Mouse (Mus musculus) embryo, embryonic 10 days (tissue): ENCODE data around the gene Dram1.
A peak's percentile ranks its signal among the peaks of the same experiment; 100 is the strongest.

ENCODE experiments used
- DNase-seq: peaks from one replicate; pipeline ENCODE4 v3.0.0-alpha.2; 2015; ENCODE audit warnings: low spot score

The Dram1 gene

DNA sequence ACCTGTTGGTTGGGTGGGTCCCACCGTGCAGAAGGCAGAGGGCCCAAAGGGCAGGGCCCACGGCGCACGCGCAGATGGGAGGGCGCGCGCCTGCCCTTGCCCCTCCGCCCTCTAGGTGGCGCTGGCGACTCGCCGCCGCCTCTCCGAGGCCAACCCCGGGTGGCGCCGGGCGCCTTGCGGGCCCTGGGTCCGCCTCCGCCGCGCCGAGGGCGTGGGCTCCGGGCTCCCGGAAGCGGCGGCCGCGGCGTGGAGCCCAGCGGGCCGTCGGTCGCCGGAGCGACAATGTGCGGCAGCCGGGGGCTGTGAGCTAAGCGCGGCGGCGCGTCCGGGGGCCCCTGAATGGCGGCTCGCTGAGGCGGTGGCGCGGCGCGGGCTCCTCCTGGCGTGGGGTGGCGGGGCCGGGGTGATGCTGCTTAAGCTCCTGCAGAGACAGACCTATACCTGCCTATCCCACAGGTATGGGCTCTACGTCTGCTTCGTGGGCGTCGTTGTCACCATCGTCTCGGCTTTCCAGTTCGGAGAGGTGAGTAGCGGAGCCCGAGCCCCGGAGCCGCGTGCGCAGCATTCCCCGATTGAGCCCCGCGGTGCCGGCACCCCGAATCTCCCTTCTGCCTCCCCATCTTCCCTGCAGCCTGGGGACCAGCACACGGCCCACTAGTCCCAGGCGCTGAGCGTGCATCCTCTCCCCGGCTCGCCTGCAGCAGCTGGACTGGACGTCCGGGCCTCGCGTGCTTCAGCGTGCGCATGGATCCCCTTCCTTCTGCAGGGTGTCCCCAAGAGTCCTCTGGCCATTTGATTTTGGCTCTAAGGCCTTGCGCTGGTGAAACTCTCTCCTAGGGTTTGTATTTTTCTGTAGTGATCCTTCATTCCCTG lies at the start of gene Dram1, which contains the start of gene Gnptab:
TSS of gene Dram1 (minus strand) at position 68 of the 873 bp plus-strand sequence.
TSS of gene Gnptab (plus strand) at position 120 of the 873 bp plus-strand sequence.
- peak; percentile 85 for DNase-seq

DNA sequence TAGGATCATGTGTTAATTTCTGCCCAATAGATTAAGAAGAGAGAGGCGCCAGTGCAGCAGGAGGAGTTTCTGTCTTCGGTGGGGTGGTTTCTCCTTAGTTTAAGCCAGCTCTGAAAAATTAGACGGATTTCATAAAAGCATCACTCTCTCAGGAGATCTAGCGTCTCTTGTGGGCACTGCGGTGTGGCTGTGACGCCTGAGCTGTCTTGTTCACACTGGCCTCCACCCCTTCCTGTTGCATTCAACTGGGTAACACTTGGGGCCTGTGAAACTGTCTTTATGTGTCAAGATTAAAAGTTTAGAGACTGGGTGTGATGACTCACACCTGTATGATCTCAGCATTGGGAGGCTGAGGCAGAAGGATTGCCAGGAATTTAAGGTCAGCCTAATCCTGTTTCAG lies 49.1 kb upstream of the Dram1 start:
- no peak for DNase-seq

DNA sequence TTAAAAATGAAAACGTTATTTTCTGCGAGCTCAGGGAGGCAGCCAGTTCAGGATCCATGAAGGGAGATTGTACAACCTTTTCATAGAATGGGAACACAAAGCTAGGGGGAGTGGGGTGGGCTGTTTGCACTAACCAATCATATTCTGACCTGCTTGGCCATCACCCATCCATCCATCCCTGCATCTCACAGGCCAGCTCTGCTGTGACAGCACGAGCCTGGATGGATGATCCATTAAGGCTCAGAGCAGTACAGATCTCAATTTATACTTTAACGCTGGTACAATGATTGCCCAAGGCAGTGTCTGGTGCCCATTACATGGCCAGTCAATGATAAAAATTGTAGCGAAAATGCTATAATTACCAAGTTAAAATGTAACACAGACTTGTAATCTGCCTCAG lies 48.0 kb upstream of the Dram1 start:
- no peak for DNase-seq

DNA sequence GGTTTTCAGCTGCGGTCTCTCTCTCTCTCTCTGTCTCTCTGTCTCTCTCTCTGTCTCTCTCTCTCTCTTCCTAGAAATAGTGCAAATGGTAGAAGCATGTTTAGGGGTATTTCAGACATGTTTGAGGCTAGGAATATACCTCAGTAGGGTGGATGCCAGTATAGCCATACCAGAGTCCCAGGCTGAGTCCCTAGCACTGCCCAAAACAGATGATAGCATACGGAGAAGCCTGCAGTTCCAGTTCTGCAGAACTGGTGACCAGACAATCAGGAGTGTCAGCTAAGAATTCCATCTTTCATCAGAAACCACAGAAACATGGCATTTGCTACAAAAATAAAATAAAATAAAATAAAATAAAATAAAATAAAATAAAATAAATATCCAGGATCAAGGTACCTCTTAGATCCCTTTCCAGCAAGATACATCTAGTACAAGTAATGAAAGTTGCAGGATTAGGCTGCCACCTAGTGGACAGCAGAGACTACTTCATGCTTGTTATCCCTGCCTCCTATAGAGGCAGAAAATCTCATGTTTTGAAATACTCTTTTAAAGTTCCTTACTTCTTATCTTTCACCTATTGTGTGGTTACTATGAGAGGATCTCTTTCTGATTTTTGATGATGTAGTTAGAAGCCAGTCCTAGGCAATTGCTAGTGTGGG lies 47.4 kb upstream of the Dram1 start:
- peak; percentile 88 for DNase-seq

DNA sequence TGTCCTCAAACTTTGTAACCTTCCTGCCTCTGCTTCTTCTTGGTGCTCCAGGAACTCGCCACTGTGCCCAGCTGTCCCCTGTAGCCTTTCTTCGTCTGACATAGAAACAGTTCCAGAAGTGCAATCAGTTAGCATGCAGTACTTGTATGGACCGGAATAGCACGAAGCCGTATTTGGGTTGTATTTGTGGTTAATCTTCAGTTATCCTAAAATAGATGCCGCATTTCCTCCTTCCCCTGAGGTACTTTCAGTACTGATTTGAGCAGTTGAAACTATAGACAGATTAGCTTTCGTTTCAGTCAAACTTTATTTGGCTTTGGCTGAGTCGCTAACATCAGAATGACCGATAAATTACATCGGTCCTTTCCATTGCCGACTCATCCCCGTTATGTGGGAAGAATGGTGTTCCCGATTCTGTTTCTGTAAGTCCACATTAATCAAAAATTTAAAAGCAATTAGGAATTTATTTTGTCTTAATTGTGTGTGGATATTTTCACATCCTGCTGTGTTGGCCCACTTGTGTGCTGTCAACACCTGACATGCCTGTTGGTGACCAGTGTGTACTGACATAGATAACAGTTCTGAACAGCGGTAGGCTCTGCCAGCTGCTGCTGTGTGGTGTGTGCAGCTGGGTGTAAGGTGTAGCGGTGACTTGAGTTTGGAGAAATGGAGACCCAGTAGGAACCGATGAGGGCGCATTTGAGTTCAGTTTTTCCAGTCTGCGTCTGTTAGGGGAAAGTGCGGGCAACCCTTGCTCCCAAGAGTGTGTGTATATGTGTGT lies 42.0 kb upstream of the Dram1 start:
- no peak for DNase-seq

DNA sequence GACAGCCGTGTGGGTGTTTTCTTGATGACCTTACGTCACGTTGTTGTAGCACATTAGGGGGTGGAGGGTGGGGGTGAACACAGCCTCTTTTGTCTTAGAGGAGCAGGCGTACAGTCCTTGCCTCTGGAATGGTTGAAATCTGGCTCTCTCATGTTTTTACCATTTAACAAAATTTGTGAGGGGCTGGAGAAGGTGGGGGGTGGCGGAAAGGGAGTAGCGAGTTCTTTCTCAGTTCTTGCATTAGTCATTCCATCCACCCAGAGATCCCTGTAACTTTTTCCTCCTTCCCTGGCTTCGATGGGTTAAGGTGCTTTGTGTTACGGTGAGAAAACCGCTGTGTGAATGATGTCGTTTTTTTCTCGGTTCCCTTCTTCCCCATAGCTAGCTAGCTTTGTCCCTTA lies 41.3 kb upstream of the Dram1 start:
- no peak for DNase-seq

DNA sequence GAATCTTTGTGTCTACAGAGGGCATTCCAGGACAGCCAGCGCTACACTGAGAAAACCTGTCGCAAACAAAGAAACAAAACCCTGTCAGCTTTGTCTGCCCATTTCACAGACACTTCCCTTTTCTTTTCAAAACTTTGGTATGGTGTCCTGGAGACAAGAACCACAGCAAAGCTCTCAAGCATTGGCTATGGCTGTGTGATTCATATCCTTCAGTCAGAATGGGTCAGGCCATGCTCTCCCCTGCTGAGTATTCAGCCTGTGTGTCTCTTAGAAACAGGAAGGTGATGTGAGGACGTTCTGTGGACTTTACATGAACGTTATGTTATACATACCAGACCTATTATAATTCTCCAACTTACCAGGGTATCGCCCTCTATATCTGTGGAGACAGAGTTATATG lies 38.8 kb upstream of the Dram1 start:
- DNase-seq, result no peak

DNA sequence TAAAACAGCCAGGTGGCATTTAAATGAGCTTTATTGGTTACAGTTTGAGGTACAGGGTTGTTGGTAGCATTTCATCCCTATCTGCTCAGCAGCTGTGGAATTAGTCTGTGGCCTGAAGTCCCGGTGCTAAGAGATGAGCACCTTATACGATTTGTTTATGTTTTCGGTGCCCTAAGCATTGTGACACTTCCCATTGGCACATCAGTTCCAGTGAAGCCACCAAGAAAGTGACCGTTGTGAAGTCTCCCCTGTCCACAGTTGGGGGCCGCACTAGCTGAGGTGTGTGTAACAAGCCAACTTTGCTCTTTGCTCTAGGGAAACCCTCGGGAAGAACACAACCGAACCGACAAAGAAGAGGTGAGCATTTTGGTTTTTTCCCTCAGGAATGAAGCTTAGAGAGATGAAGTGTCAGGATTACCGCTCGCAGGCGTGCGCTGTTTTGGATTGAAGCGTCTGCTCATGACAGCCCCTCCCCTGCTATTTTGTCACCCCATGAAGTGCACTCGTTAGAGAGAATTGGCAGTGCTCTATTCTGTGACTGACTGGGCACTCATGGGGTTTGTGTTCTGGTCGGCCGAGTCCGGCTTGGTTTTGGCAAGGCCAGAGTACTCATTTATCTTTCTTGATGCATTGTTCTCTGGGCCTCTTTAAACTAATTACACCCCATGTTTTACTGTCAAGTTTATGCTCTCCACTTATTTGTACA lies 33.6 kb upstream of the Dram1 start:
- no peak for DNase-seq

DNA sequence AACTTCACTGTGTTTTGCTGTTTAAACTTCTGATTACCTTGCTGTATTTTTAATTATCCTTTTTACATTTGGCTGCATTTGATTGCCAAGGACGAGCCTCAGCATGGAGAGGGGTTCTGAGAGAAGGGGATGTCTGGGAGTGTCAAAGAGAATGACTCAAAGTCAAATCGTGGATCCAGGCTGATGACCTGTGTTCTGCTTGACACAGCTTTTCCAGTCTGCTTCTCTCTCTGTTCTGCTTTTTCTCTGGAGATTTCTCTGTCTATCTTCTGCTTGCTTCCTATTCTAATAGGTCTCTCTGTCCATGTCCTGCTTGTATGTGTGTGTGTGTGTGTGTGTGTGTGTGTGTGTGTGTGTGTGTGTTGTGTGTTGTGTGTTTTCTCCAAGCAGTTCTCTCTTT lies 30.9 kb upstream of the Dram1 start:
- DNase-seq, result no peak

DNA sequence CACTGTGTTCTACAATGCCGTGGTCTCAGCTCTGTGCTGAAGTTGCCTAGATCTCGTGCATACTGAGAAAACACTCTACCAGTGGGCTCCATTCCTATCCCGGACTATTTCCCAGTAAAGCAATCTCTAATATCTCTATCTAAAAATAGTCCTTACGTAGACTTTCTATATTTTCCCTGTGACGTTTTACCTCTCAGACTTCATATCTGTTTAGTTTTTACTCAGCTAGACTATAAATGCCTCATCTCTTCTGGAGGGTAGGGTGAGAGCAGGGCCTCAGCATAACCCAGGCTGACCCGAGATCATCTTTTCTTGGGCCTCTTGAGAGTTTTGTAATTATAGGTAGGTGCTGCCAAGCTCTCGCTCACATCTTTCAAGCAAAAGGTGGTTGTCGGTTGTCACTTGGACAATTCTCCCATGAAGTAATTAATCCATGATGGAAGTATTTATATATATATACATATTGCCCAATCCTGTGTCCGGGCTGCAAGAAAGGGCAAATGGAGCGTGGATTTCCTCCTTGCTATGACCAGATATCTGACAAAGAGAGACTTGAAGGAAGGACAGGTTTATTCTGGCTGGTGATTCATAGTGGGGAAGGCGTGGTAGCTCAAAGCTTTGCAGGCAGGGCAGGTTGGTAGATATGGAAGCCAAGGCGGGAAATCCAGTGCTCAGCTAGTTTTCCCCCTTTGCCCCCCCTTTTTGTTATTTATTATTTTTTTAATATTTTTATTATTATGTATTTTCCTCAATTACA lies 29.2 kb upstream of the Dram1 start:
- no peak for DNase-seq

DNA sequence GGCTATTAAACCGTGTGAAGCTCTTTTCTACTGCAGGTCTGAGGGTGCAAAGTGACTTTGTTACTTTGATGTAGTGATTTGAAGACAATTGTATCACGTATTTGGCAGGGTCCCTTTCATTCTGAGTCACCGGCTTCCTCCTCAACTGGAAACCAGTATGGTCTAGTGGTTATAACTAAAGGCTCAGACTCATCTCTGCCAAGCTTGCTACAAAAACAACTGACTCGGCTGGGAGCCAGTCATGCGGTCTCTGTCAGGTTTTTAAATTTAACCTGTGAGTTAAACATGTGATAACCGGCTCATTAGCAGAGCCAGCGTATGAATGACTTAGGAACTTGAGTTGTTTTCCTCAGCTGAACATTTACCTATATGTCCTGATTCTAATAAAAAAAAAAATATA lies 26.9 kb upstream of the Dram1 start:
- DNase-seq, result no peak

DNA sequence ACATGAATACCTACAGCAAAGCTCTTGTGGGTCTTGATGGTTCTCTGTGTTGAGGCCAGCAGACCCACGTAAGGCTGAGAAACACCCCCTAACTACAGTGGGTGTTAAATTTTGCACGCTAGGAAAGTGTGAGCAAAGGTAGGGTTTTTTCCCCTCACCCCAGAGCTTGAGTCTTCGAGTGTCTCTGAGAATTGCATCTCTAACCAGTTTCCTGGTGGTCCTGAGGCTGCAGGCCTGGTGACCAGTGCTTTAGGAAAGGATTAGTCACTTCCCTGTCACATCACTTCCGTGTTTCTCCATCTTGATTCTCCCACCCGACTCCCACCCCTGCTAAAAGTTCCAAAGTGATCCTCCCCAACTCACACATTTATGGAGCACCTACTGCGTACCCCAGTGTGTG lies 25.3 kb upstream of the Dram1 start:
- DNase-seq, result no peak

DNA sequence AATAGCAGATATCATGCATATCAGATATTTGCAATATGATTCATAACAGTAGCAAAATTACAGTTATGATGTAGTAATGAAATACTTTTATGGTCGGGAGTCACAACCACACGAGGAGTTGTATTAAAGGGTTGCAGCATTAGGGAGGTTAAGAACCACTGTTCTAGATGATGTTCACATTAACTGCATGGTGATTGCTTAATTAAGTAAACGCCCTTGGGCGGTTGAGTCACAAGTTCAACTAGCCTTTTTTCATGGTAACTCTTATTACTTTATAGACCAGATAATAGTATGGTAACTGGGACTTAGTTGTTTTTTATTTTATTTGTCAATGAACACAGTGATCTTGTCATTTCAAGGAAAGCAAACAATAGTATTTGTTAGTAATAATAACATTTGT lies 24.1 kb upstream of the Dram1 start:
- no peak for DNase-seq

DNA sequence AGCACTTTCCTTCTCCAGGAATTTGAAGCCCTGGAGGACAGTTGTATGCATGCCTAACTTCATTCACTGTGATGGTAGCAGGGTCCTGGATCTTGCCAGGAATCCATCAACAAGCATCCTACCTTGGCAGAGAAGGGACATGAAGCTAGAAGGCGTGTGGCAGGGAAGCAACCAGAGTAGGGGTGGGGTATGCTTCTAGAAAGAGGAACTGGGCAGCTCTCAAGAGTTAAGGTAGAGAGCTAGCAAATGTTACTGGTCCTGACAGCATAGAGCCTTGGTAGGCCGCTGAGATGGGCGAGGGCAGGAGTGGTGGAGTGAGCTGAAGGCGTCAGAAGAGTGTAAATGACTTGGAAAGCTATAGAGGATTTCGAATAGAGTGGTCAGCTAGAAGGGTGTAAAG lies 20.4 kb upstream of the Dram1 start:
- DNase-seq, result no peak

DNA sequence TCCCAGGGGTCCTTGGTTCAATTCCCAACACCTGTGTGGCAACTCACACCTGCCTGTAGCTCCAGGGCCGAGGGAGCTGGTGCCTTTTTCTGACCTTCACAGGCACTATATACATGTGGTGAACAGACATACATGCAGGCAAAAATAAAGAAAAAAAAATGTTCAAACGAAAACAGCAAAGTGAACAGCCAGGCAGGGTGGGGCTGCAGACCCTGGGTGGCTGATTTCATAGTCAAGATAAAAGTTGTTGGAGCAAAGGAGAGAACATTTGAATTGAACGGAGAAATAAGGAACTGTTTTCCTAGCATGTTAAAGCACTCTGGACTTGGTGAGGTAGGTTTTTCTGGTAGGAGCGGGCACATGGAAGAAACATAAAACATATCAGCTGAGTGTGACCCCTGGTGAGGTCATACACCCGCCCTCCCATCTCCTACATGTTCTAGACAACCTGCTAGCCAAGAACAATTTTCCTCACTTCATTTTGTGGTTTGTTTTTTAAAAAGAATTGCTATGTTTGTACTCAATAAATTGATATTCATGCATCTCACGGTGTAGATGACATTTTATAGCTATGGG lies 19.9 kb upstream of the Dram1 start:
- DNase-seq, result no peak

DNA sequence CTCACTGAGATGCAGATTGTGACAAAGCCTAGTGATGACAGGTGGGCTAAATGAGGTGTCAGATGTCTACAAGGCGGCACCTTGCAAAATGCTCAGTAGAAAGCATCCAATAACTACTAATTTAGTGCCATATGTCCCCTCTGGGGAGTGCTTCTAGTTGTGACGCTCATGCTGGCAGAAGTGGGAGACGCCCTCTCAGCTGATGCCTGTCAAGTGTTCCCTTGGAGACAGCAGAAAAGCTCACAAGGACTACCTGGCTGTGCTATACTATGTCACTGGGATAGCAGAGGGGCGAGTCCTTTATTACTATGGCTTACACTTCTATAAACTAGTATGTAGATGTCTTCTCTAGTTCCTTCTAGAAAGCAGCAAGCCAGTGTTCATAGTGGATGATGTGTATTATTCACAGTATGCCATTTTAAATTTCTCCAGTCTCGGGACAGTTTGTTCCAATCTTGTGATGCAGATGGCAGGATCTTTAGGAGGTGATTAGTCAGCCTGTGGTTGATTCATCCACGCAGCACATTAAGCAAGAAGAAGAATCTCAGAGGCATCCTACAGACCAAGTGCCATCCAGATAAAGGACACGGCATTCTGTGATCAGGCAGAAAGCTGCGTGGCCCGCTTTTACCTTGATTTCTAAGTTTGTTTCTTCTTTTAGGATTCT lies 13.4 kb upstream of the Dram1 start:
- no peak for DNase-seq

DNA sequence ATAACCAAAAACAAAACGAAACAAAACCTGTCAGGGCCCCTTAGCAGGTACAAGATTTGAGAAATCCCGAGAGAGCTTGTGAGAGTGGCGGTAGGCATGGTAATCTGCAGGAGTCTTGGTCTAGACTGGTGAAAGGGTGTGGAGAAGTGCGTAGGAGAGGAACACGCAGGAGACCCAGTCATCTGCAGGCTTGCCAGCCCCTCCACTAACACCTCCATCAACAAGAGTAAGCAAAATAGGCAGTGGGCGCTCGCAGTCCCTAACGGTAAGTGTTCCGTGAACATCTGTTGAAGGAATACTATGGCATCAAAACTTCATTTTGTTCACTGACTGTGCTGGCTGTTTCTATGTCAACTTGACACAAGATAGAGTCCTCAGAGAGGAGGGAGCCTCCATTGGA lies 12.6 kb upstream of the Dram1 start:
- DNase-seq, result no peak

DNA sequence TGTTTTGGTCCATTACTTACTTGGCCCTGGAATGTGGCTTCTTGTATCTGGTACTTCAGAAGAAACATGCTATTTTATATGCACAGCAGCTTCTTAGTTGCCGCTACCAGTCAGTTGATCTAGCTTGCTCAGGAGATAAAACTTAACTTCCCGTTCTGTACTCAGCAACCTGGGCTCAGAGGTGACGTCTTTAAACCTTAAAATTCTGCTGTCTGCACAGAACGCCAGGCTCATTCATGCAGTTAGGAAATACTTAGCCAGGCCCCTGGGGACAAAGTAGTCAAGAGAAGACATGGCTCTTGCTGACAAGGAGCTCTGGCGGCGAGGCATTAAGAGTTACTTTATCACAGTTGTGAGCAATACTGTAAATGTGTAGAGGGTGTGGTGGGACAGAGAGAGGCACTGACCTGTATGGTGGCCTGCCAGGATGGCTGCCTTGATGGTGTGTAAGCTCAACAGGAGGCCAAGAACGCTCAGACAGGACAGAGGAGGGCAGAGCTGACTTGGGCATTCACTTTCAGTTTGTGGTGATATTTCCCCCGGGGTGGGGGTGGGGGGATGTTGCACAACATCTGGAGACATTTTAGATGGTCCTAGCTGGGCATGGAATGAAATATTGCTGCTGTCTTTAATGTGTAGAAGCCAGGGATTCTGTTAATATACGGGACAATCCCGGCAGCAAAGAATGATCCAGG lies 11.4 kb upstream of the Dram1 start:
- DNase-seq, result no peak

DNA sequence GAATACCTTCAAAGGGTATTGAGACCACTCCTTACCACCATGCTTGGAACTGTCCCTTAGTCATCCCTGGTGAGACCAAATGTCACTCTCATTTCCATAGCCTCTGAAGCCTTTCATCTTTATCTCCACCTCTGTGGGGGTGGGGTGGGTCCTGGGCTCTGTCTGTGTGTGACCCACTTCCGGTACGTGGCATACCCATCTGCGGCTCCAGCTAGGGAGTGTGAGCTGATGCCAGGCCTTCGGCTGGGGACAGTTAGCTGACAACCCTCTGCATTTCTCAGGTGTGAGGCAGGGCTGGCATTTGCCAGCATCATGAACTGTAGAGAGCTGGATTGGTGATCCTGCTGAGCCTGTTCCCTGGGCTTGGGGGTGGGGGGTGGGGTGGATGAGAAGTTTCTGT lies 10.7 kb upstream of the Dram1 start:
- DNase-seq, result no peak

DNA sequence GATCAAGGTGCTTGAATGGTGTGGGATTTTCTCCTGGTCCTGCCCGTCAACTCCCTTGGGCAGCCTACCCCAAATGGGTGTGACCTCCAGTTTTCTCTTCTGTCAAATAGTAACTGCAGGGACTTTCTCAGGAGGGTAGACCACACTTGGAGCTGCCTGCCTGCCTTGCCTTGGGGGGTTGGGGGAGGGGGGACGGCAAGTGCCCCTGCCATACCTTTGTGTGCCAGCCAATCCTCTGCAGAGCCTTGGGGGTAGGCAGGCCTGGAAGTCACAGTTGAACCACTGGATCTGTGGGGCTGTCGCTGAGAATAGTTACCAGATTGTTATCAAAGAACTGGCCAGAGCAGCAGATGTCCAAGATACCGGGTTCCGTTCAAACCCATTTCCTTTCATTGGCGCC lies 7.4 kb upstream of the Dram1 start:
- DNase-seq, result no peak
